Mouse (Mus musculus) C2C12 (cell line): ENCODE results near the gene Map2k1.

ENCODE experiments used
- CTCF ChIP-seq: IDR thresholded peaks from one replicate; pipeline ENCODE4 v1.5.1; 2011; ENCODE audit not compliant: control insufficient read depth, insufficient read depth, insufficient read length
- FOSL1 ChIP-seq: IDR thresholded peaks from one replicate; pipeline ENCODE4 v1.8.0; 2011; ENCODE audit warnings: mild to moderate bottlenecking, low read length; ENCODE audit not compliant: poor library complexity, insufficient read depth, severe bottlenecking
- MAX ChIP-seq: IDR thresholded peaks from one replicate; pipeline ENCODE4 v1.6.1; 2011; ENCODE audit warnings: mild to moderate bottlenecking, control low read depth
- MYOD1 ChIP-seq: IDR thresholded peaks from one replicate; pipeline ENCODE4 v1.6.1; 2011; ENCODE audit warnings: low read depth; ENCODE audit not compliant: control insufficient read depth, insufficient read length

GRCm38 (mm10) chr9:64259906-64260305, 6.5 kb upstream of the Map2k1 start:
- TF ChIP-seq FOSL1 (no peak), MAX (no peak), CTCF (no peak), MYOD1 (no peak)
